Mouse (Mus musculus) telencephalon, adult 2 months (tissue): ENCODE measurements around the gene Tas2r140.

ENCODE experiments used
- DNase-seq: peaks from one replicate; pipeline ENCODE4 v3.0.0-alpha.2; 2011; ENCODE audit warnings: low read depth, low spot score

The Tas2r140 gene

DNA sequence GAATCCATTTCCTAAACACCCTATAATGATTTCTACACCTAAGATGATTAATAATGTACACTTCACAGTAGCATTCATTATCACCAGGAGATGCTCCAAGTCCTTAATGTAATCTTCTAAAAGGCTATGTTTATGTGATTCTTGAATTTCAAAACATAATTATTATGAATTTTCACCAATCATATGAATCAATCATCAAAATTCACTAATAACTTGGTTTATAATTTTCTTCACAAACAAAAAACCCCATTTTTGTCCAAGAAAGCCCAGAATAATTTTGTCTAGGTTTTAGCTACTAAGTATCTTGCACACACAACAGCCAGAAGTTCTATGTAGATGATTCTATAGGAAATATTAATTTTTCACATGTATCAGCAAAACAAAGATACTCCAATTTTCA, at the start of gene Tas2r140:
TSS of gene Tas2r140 (minus strand) at position 101 of the 400 bp plus-strand sequence.
- DNase-seq = no peak

DNA sequence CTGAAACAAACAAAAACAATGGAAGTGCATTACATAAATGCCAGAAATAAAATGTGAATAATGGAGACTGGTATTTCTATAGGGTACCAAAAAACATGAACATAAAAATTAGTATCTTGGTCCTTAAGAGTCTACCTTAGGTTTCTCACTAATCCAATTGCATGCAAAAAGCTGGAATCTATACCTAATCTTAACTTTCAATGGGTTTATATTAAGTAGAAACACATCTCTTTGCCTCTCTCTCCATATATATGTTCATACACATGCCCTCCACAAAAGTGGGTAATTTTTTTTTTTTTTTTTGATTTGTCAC, 48.9 kb upstream of the Tas2r140 start, which contains the start of gene Smim10l1:
TSS of gene Smim10l1 (plus strand) at position 301 of the 313 bp plus-strand sequence.
- no peak for DNase-seq

GRCm38 (mm10) chr6:133102430-133102829, 46.8 kb upstream of the Tas2r140 start:
- no peak for DNase-seq

- no peak for DNase-seq
Measured at GRCm38 (mm10) chr6:133092226-133092625, 36.6 kb upstream of the Tas2r140 start.

- DNase-seq = no peak
Measured at GRCm38 (mm10) chr6:133037001-133037400, 18.6 kb downstream of the Tas2r140 start, which contains the start of gene Tas2r103. TSS of gene Tas2r103 (minus strand) at chr6:133037101.
